Mouse (Mus musculus) layer of hippocampus, adult 2 months (tissue): ENCODE results near the gene Mmp23. TPM values are rescaled to one million over a fixed set of nuclear protein-coding genes. Genes with fewer than 3 reads are reported as not detected.
"Not testable (repeated sequence)": the region's sequence is repeated elsewhere in the genome, so short reads cannot be mapped to it uniquely, and the experiment has no call there.

Source experiments
- DNase-seq, 2 experiments: peaks; one replicate each; pipeline ENCODE4 v3.0.0; 2022; ENCODE audit warnings: low spot score in 2 of 2
- H3K27ac ChIP-seq: fragments of 200-600 bp; 2 replicates; pipeline ENCODE4 v1.8.1; 2022
- H3K4me3 ChIP-seq: fragments of 200-600 bp; 2 replicates; pipeline ENCODE4 v1.8.1; 2022; ENCODE audit warnings: mild to moderate bottlenecking
- CTCF ChIP-seq: fragments of 200-600 bp; conservative IDR thresholded peaks from 2 replicates; pipeline ENCODE4 v1.8.1; 2022; ENCODE audit warnings: antibody characterized with exemption, mild to moderate bottlenecking, moderate library complexity
- long read RNA-seq, 2 experiments: library from polyadenylated mRNA; stranded (forward); transcript quantifications; one replicate each; pipeline ENCODE4 v2.0.0; 2021; ENCODE audit warnings: borderline mapping rate in 2 of 2
- total RNA-seq, 2 experiments: library from RNA; stranded (reverse); gene quantifications; 2 replicates each; pipeline ENCODE4 v1.2.3; 2021

Mmp23 gene
- total RNA-seq = 1 to 10 TPM; 2.7 to 3.4 TPM
- long read RNA-seq, experiment 1, partial matches to known transcripts = 1 of 2 reads
- long read RNA-seq, experiment 1, other reads (novel, unspliced or antisense) = 0 of 2 reads
- long read RNA-seq, experiment 2, partial matches to known transcripts = 0 of 3 reads
- long read RNA-seq, experiment 2, other reads (novel, unspliced or antisense) = 2 of 3 reads

DNA sequence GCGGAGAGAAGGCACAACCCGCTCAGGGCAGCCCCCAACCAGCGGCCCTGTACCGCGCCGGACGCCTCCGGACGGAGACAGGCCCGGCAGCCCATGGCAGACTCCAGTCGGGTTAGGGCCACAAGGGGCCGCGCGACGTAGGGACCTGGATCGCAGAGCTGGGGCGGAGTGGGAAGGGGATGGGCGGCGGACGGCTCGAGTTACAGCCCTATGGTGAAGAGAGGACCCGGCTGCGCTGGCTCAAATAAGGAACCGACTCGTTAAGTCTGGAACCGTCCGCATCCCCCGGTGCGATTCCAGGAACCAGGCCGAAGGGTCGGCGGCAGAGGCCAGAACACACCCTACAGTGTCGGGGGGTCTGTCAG is at the start of gene Mmp23:
Gene Mmp23, minus strand, starts transcription at position 299 of the 365 bp plus-strand sequence.
- DNase-seq = no peak
- TF ChIP-seq CTCF = no peak
- H3K27ac ChIP-seq = peak within 1 kb of the TSS; percentile 57; the same call in 1 of the 2 replicates
- H3K4me3 ChIP-seq = peak within 1 kb of the TSS; percentile 50

DNA sequence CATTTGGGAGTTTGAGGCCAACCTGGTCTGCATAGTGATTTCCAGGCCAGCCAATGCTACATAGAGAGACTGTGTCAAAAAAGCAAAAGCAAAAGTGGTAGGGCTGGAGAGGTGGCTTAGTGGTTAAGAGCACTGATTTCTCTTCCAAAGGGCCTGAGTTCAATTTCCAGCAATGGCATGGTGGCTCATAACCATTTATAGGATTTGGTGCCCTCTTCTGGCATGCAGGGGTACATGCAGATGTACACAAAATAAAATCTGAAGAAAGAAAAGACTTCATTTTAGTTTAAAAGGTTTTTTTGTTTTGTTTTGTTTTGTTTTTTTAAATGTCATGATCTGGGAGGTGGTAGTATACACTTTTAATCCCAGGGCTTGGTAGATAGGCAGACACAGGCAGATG is 47.2 kb upstream of the Mmp23 start:
- H3K4me3 ChIP-seq = no peak overlapping the region
- peak; percentile 82 for TF ChIP-seq CTCF
- no peak for DNase-seq
- H3K27ac ChIP-seq = no peak overlapping the region

DNA sequence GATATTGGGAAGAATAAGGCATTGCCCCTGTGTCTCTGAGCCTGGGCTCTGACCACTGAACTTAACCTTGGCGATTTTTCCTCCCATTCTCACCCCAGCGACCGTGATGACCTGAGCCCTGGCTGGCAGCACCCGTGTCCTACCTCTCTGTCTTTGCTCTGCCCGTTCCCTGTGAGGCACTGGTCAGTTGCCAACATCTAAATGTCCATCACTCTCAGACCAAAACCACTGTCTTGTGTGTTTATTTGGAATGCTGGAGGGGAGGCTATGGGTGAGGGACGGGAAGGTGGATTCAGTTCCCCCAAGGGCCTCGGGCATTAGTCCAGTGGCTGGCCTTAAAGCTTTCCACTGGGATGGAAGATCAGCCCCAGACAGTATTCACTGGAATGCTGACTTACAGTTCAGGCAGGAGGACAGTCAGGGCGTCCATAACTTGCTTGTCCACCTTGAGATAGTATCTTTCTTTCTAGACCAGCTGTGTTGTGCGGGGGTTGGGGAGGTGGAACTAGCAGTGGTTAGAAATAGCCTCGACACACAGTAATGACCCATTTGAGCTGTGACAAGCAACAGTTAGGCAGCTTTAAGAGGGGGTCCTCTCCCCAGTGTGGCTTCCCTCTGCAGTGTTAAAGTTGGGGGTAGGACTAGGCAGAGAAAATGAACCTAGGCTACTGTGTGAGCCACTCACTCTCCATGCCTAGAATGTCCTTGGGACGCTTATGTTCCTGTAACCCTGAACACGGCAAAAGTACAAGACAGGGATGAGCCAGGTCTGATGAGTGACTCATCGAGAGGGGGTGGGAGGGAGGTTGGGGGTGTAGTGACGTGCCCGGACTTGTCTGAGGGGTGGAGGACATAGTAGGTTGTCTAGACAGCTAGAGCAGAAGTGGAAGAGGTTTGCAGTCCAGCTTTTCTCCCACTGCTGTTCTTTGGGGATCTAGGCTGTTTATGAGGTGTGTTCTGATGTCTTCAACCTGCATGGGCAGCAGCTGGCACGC is 43.4 kb upstream of the Mmp23 start:
- no peak for DNase-seq
- Histone ChIP-seq H3K4me3 (peak overlapping the region; percentile 81), H3K27ac (peak overlapping the region; percentile 99)
- TF ChIP-seq CTCF = no peak

DNA sequence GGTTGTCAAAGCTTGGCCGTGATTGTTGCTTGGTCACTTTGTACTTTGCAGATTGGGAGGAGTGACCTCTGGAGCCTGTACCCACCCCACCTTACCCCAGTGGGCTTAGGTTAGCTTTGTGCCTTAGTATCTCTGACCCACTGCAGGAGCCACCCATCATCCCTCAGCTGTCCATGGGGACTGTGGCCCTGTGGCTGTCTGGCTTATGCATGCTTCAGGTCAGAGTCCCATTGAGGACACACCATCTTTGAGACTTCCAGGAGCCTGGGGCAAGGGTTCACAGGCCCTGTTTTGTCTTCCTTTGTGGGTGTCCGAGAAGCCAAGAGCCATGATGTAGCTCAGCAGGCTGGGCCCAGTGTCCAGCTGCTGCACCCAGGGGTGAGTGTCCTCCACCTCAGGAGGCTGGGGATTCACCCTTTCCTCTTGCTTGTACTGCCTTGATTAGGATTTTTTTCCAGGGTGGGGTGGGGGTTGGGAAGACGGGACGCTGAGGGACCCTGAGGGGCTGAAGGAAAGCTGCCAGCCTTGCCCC is 42.4 kb upstream of the Mmp23 start:
- H3K4me3 ChIP-seq = peak overlapping the region; percentile 81
- no peak for TF ChIP-seq CTCF
- H3K27ac ChIP-seq = peak overlapping the region; percentile 99
- DNase-seq = no peak

DNA sequence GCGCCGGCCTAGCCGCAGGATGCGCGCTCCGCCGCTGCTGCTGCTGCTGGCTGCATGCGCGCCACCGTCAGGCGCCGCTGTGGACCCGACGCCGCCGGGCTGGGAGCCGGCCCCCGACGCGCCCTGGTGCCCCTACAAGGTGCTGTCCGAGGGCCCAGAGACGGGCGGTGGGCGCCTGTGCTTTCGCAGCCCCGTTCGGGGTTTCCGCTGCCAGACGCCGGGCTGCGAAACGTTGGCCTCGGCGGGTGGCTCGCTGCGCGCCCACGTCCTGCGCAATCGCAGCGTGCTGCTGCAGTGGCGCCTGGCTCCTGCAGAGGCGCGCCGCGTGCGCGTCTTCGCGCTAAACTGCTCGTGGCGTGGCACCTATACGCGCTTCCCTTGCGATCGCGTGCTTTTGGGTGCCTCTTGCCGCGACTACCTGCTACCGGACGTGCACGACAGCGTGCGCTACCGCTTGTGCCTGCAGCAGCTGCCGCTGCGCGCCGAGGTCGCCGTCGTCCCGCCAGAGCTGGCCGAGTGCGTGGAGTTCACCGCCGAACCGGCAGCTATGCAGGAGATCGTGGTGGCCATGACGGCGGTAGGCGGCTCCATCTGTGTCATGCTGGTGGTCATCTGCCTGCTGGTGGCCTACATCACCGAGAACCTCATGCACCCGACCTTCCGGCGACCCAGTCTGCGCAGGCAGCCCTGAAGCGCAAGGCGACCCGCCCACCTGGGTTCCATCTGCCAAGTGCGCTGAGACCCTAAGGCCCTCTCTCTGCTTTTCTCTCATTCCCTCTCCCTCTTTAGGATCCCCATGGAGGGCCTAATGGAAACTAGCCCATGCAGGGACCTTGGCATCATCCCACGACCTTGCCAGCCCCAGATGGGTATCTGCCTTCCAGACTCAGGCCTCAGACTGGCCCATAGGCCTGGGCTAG is 41.6 kb upstream of the Mmp23 start:
- TF ChIP-seq CTCF = peak; percentile 72
- H3K27ac ChIP-seq = peak overlapping the region; percentile 99
- peak; percentile 64 to 74 for DNase-seq
- peak overlapping the region; percentile 81 for H3K4me3 ChIP-seq

DNA sequence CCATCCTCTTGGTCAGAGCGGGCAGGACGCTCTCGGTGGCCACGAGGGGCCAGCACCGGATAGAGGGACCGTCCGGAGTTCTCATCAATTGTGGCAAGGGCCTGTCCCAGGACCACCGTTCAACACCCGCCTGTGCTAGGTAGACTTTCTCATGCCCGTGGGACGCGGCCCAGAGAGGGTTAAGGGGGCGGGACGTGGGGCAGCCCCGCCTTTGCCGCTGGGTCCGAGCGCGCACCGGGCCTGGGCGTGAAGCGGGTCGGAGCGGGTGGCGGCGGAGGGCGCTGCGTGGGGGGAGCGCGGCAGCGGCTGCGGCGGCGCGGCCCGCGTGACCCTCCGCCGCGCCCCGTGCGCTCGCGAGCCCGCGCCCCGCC is 40.9 kb upstream of the Mmp23 start, which contains the start of gene Fndc10:
Gene Fndc10, plus strand, starts transcription at position 232 of the 371 bp plus-strand sequence.
- peak; percentile 63 to 73 for DNase-seq
- H3K27ac ChIP-seq = peak within 1 kb of the TSS; percentile 99
- no peak for TF ChIP-seq CTCF
- H3K4me3 ChIP-seq = peak within 1 kb of the TSS; percentile 81

DNA sequence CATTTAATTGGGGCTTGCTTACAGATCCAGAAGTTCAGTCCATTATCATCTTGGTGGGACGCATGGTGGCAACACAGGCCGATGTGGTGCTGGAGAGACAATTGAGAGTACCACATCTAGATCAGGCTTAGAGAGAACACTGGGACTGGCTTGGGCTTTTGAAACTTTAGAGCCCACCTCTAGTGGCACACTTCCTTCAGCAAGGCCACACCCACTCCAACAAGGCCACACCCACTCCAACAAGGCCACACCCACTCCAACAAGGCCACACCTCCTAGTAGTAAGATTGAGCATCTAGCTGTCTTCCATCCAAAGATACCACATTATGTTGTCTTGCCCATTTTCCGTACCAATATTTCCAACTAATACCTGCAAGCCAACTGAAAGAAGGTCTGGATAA is 39.2 kb upstream of the Mmp23 start:
- DNase-seq = no peak
- no peak for TF ChIP-seq CTCF
- Histone ChIP-seq H3K4me3 (no peak overlapping the region), H3K27ac (no peak overlapping the region)

DNA sequence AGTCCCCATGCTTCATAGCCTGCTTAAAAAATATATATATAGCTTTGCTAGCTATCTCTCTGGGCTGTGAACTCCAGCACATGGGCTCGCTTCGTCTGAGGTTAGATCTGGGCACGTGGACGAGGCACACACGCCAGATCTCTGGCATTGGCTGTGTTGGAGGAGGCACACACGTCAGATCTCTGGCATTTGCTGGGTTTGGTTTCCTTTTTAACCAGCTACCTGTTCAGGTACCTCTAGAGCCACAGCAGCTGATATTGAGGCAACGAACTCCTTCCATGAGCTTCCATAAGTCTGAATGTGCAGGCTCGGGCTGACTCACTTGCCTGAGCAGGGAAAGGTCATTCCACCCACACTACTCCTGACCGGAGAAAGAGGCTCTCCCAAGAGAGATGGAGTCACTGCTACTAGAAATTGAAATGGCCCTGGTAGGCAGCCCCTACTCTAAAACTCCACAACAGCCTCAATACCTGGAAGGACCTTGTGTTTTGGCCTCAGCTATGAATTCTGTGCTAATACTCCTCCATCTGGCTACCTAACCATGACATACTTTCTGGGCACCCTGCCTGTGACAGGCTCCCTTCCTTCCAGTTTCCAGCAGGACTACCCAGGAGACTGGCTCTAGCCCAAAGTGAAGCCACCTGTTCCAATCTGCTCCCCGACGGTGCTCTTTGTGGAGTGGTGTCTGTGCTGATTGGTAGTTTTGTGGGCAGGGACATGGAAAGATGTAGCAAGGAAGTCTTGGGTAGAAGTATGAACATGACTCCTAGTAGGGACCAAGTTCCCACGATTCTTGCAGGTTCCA is 37.6 kb upstream of the Mmp23 start:
- Histone ChIP-seq H3K4me3 (no peak overlapping the region), H3K27ac (peak overlapping the region; percentile 36; the same call in 1 of the 2 replicates)
- DNase-seq = peak; percentile 74
- no peak for TF ChIP-seq CTCF

DNA sequence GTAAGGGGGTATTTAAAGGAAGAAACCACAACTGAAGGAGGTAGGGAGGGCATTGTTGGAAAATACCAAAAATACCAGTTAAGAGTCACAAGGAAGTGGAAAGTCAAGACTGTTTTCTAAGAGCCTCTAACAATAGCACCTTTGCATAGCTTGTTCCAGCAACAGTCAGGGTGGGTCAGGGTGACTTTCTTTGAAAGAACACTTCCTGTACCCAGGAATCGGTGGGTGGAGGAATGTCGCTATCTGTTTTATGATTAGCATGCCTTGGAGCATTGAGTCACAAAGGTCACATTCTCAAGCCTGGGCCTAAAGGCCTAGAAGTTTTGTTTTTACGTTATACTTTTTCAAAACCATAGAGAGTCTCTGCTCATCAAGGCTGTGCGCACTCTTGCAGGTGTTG is 34.6 kb upstream of the Mmp23 start:
- H3K4me3 ChIP-seq, H3K27ac ChIP-seq, DNase-seq: not testable (repeated sequence)

DNA sequence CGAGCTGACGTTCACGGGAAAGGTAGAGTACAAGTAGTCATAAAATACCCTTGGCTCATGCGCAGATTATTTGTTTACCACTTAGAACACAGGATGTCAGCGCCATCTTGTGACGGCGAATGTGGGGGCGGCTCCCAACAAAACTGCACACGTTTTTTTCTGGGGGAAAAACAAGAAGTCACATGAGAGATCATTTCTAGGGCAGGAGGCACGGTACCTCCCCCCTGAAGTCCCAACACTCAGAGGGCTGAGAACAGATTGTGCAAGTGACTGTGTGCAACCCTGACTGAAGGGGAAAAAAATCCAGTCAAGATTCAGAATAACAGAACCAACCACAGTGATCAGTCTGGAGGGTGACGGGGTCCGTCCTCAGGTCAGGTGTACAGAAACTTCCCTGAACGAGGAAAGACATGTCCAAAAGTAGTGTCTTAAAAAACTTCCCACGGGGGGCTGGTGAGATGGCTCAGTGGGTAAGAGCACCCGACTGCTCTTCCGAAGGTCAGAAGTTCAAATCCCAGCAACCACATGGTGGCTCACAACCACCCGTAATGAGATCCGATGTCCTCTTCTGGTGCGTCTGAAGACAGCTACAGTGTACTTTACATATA is 30.6 kb upstream of the Mmp23 start:
- not testable (repeated sequence) for H3K27ac ChIP-seq, H3K4me3 ChIP-seq, DNase-seq

DNA sequence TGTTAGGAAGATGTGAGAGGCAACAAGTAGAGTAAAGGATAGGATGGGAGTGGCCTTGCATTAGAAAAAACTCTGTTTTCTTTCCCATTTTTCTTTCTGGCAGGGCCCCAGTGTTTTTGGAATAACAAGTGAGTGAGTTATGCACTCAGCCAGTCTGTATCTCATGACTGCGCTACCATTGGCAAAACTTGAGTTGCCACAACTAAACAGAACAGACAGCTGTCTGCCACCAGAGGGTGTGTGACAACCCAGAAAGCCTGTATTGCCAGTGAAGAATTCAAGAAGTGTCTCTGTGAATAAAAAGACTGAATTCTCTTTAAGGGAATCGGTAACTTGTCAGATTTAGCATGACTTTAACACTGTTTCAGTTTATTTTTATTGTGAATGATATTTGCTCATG is 22.8 kb upstream of the Mmp23 start:
- peak; percentile 52 to 61 for DNase-seq
- no peak overlapping the region for H3K4me3 ChIP-seq
- peak; percentile 83 for TF ChIP-seq CTCF
- H3K27ac ChIP-seq = no peak overlapping the region
